Mouse (Mus musculus): ENCODE results near the gene Trim54. TPM values are rescaled to one million over a fixed set of nuclear protein-coding genes. Genes with fewer than 3 reads are reported as not detected.
A peak's percentile ranks its signal among the peaks of the same experiment; 100 is the strongest.

Trim54 gene
- polyA plus RNA-seq, 1 experiment from 2014 or later, result 0.65 TPM

- H3K4me3 ChIP-seq (ENCODE audit: low read length), result no peak overlapping the region
- no peaks in the 10 kb centered on the region for H3K4me1 ChIP-seq (replicated peaks; ENCODE audit: control insufficient read depth, insufficient read depth, low read length)
- H3K9ac ChIP-seq (ENCODE audit: low read length), result no peak overlapping the region
- WGBS, result 36% methylated on average over 5 of the region's 5 CpGs
- H3K27ac ChIP-seq (ENCODE audit: low read length), result no peak overlapping the region
- no peak overlapping the region for H3K4me2 ChIP-seq (ENCODE audit: low read depth, low read length)
- ATAC-seq (ENCODE audit: low read depth), result no peak
- H3K36me3 ChIP-seq (ENCODE audit: control insufficient read depth, insufficient read depth, low read length), result no peaks in the 10 kb centered on the region
- no peaks in the 10 kb centered on the region for H3K9me3 ChIP-seq (ENCODE audit: control insufficient read depth, low read length)
- no peaks in the 10 kb centered on the region for H3K27me3 ChIP-seq (ENCODE audit: control insufficient read depth, insufficient read depth, low read depth, low read length)
Measured at GRCm38 (mm10) chr5:31126050-31126449, 9.5 kb downstream of the Trim54 start.

GRCm38 (mm10) chr5:31136730-31137424 is 20.4 kb downstream of the Trim54 start:
- Histone ChIP-seq H3K4me2 (ENCODE audit: low read depth, low read length) (no peak overlapping the region), H3K27ac (ENCODE audit: low read length) (no peak overlapping the region), H3K9ac (ENCODE audit: low read length) (no peak overlapping the region), H3K4me1 (replicated peaks; ENCODE audit: control insufficient read depth, insufficient read depth, low read length) (peaks cover 7% of the 10 kb centered on the region; the same call in 1 of the 2 replicates), H3K4me3 (ENCODE audit: low read length) (no peak overlapping the region), H3K36me3 (ENCODE audit: control insufficient read depth, insufficient read depth, low read length) (0 out of 2 replicates have a peak, but pooled peaks cover 2% of the 10 kb centered on the region), H3K27me3 (ENCODE audit: control insufficient read depth, insufficient read depth, low read depth, low read length) (peaks cover 56% of the 10 kb centered on the region), H3K9me3 (ENCODE audit: control insufficient read depth, low read length) (no peaks in the 10 kb centered on the region)
- ATAC-seq (ENCODE audit: low read depth), result no peak
- WGBS, result 1% methylated on average over 32 of the region's 33 CpGs

- Histone ChIP-seq H3K9ac (ENCODE audit: low read length) (no peak overlapping the region), H3K4me2 (ENCODE audit: low read depth, low read length) (no peak overlapping the region), H3K4me3 (ENCODE audit: low read length) (no peak overlapping the region), H3K27ac (ENCODE audit: low read length) (no peak overlapping the region), H3K27me3 (ENCODE audit: control insufficient read depth, insufficient read depth, low read depth, low read length) (peaks cover 56% of the 10 kb centered on the region), H3K4me1 (replicated peaks; ENCODE audit: control insufficient read depth, insufficient read depth, low read length) (peaks cover 7% of the 10 kb centered on the region; the same call in 1 of the 2 replicates), H3K9me3 (ENCODE audit: control insufficient read depth, low read length) (no peaks in the 10 kb centered on the region), H3K36me3 (ENCODE audit: control insufficient read depth, insufficient read depth, low read length) (0 out of 2 replicates have a peak, but pooled peaks cover 2% of the 10 kb centered on the region)
- no peak for ATAC-seq (ENCODE audit: low read depth)
- under 1% methylated on average over 13 of the region's 13 CpGs for WGBS
Measured at GRCm38 (mm10) chr5:31137658-31138057, 21.1 kb downstream of the Trim54 start.

GRCm38 (mm10) chr5:31138241-31138967 is 21.9 kb downstream of the Trim54 start, which contains the start of gene Ucn:
Gene Ucn, minus strand, starts transcription at chr5:31138829.
- Histone ChIP-seq H3K36me3 (ENCODE audit: control insufficient read depth, insufficient read depth, low read length) (peaks cover 4% of the 10 kb centered on the region; the same call in 1 of the 2 replicates), H3K4me1 (replicated peaks; ENCODE audit: control insufficient read depth, insufficient read depth, low read length) (peaks cover 7% of the 10 kb centered on the region; the same call in 1 of the 2 replicates), H3K27me3 (ENCODE audit: control insufficient read depth, insufficient read depth, low read depth, low read length) (peaks cover 56% of the 10 kb centered on the region), H3K4me2 (ENCODE audit: low read depth, low read length) (peak within 1 kb of the TSS; percentile 11), H3K9ac (ENCODE audit: low read length) (no peak within 1 kb of the TSS), H3K27ac (ENCODE audit: low read length) (no peak within 1 kb of the TSS), H3K9me3 (ENCODE audit: control insufficient read depth, low read length) (no peaks in the 10 kb centered on the region), H3K4me3 (ENCODE audit: low read length) (peak within 1 kb of the TSS; percentile 14; the same call in 1 of the 2 replicates)
- 2% methylated on average over 48 of the region's 52 CpGs for WGBS
- peak; percentile 43; the same call in 1 of the 2 replicates for ATAC-seq (ENCODE audit: low read depth)

- Histone ChIP-seq H3K36me3 (ENCODE audit: control insufficient read depth, insufficient read depth, low read length) (peaks cover 6% of the 10 kb centered on the region), H3K27me3 (ENCODE audit: control insufficient read depth, insufficient read depth, low read depth, low read length) (peaks cover 55% of the 10 kb centered on the region), H3K4me1 (replicated peaks; ENCODE audit: control insufficient read depth, insufficient read depth, low read length) (peaks cover 7% of the 10 kb centered on the region; the same call in 1 of the 2 replicates), H3K9ac (ENCODE audit: low read length) (no peak overlapping the region), H3K4me2 (ENCODE audit: low read depth, low read length) (peak overlapping the region; percentile 11; the same call in 1 of the 2 replicates), H3K27ac (ENCODE audit: low read length) (no peak overlapping the region), H3K4me3 (ENCODE audit: low read length) (no peak overlapping the region; the same call in 1 of the 2 replicates), H3K9me3 (ENCODE audit: control insufficient read depth, low read length) (no peaks in the 10 kb centered on the region)
- WGBS, result 7% methylated on average over 9 of the region's 9 CpGs
- ATAC-seq (ENCODE audit: low read depth), result 0 out of 2 replicates have a peak, but pooled peaks have one; percentile 20
Measured at GRCm38 (mm10) chr5:31138968-31139425, 22.5 kb downstream of the Trim54 start.

GRCm38 (mm10) chr5:31149781-31150180 is 33.3 kb downstream of the Trim54 start:
- H3K27ac ChIP-seq (ENCODE audit: low read length), result no peak overlapping the region
- no peak overlapping the region for H3K4me2 ChIP-seq (ENCODE audit: low read depth, low read length)
- H3K27me3 ChIP-seq (ENCODE audit: control insufficient read depth, insufficient read depth, low read depth, low read length), result no peaks in the 10 kb centered on the region
- no peaks in the 10 kb centered on the region for H3K9me3 ChIP-seq (ENCODE audit: control insufficient read depth, low read length)
- H3K4me3 ChIP-seq (ENCODE audit: low read length), result no peak overlapping the region
- ATAC-seq (ENCODE audit: low read depth), result no peak
- WGBS, result 87% methylated on average over 4 of the region's 4 CpGs
- H3K36me3 ChIP-seq (ENCODE audit: control insufficient read depth, insufficient read depth, low read length), result no peaks in the 10 kb centered on the region; the same call in 1 of the 2 replicates
- H3K4me1 ChIP-seq (replicated peaks; ENCODE audit: control insufficient read depth, insufficient read depth, low read length), result peaks cover 5% of the 10 kb centered on the region
- H3K9ac ChIP-seq (ENCODE audit: low read length), result no peak overlapping the region

GRCm38 (mm10) chr5:31151746-31152145 is 35.2 kb downstream of the Trim54 start:
- no peak for ATAC-seq (ENCODE audit: low read depth)
- Histone ChIP-seq H3K4me3 (ENCODE audit: low read length) (no peak overlapping the region), H3K4me2 (ENCODE audit: low read depth, low read length) (no peak overlapping the region), H3K36me3 (ENCODE audit: control insufficient read depth, insufficient read depth, low read length) (peaks cover 1% of the 10 kb centered on the region; the same call in 1 of the 2 replicates), H3K4me1 (replicated peaks; ENCODE audit: control insufficient read depth, insufficient read depth, low read length) (peaks cover 5% of the 10 kb centered on the region), H3K9me3 (ENCODE audit: control insufficient read depth, low read length) (no peaks in the 10 kb centered on the region), H3K27ac (ENCODE audit: low read length) (no peak overlapping the region), H3K9ac (ENCODE audit: low read length) (no peak overlapping the region), H3K27me3 (ENCODE audit: control insufficient read depth, insufficient read depth, low read depth, low read length) (no peaks in the 10 kb centered on the region)
- WGBS, result 79% methylated on average over 3 of the region's 3 CpGs

- H3K36me3 ChIP-seq (ENCODE audit: control insufficient read depth, insufficient read depth, low read length), result peaks cover 18% of the 10 kb centered on the region
- peak overlapping the region; percentile 75; the same call in 1 of the 2 replicates for H3K27ac ChIP-seq (ENCODE audit: low read length)
- peak; percentile 20 for ATAC-seq (ENCODE audit: low read depth)
- no peaks in the 10 kb centered on the region for H3K9me3 ChIP-seq (ENCODE audit: control insufficient read depth, low read length)
- 25% methylated on average over 6 of the region's 6 CpGs for WGBS
- peak overlapping the region; percentile 72 for H3K4me3 ChIP-seq (ENCODE audit: low read length)
- peak overlapping the region; percentile 80 for H3K4me2 ChIP-seq (ENCODE audit: low read depth, low read length)
- peaks cover 5% of the 10 kb centered on the region for H3K4me1 ChIP-seq (replicated peaks; ENCODE audit: control insufficient read depth, insufficient read depth, low read length)
- no peaks in the 10 kb centered on the region for H3K27me3 ChIP-seq (ENCODE audit: control insufficient read depth, insufficient read depth, low read depth, low read length)
- H3K9ac ChIP-seq (ENCODE audit: low read length), result peak overlapping the region; percentile 81
Measured at GRCm38 (mm10) chr5:31153516-31154151, 37.1 kb downstream of the Trim54 start.

Data from lung, embryonic 16.5 days (tissue).